ENCODE assay signal across 8 mouse cellular contexts in genomic region chr11:87778915-87779314, GRCm38 (mm10). TPM values are rescaled to one million over a fixed set of nuclear protein-coding genes. Genes with fewer than 3 reads are reported as not detected.
DNase-seq lines count a peak whose midpoint lies in the region; ATAC-seq and TF ChIP-seq lines count a peak whose summit lies in the region.

No protein-coding gene starts in this region.

- ATAC-seq in hindbrain, embryonic 11.5 days (ENCODE audit: low FRiP score): 0 out of 2 replicates have a peak, but pooled peaks have one; percentile 10
- no peak for ATAC-seq in liver, embryonic 15.5 days (ENCODE audit: insufficient read depth)
- ATAC-seq in erythroid progenitor cell, adult 5-6 weeks (replicated peaks; ENCODE audit: low FRiP score, poor library complexity, severe bottlenecking): no peak

- no peaks in the 10 kb centered on the region for H3K9me3 ChIP-seq in E14TG2a.4 (ENCODE audit: low read length)
- no peaks in the 10 kb centered on the region for H3K9me3 ChIP-seq in hindbrain, embryonic 11.5 days (ENCODE audit: control insufficient read depth, low read length)
- no peaks in the 10 kb centered on the region for H3K9me3 ChIP-seq in liver, embryonic 15.5 days (replicated peaks)

- peaks cover 33% of the 10 kb centered on the region for H3K4me1 ChIP-seq in E14TG2a.4 (replicated peaks; ENCODE audit: low read depth, low read length)
- H3K4me1 ChIP-seq in hindbrain, embryonic 11.5 days (replicated peaks; ENCODE audit: control insufficient read depth, insufficient read depth, low read length): peaks cover 10% of the 10 kb centered on the region
- peaks cover 16% of the 10 kb centered on the region for H3K4me1 ChIP-seq in liver, embryonic 15.5 days (replicated peaks)

- H3K4me3 ChIP-seq in gastrocnemius, adult 2 months: peak overlapping the region; percentile 63; the same call in 1 of the 2 replicates
- H3K4me3 ChIP-seq in E14TG2a.4 (replicated peaks; ENCODE audit: low read length): peak overlapping the region; percentile 75
- no peak overlapping the region for H3K4me3 ChIP-seq in hindbrain, embryonic 11.5 days (ENCODE audit: low read depth, low read length)
- H3K4me3 ChIP-seq in liver, embryonic 15.5 days (replicated peaks): peak overlapping the region; percentile 33

- H3K27ac ChIP-seq in gastrocnemius, adult 2 months: no peak overlapping the region
- H3K27ac ChIP-seq in hindbrain, embryonic 11.5 days (ENCODE audit: low read depth, low read length): no peak overlapping the region
- H3K27ac ChIP-seq in liver, embryonic 15.5 days (replicated peaks): no peak overlapping the region

- no peak overlapping the region for H3K9ac ChIP-seq in hindbrain, embryonic 11.5 days (ENCODE audit: low read depth, low read length)
- H3K9ac ChIP-seq in liver, embryonic 15.5 days: no peak overlapping the region

- no peak for TF ChIP-seq CTCF in gastrocnemius, adult 2 months (IDR thresholded peaks at IDR 0.05)
- no peak for TF ChIP-seq CTCF in E14TG2a.4 (conservative IDR thresholded peaks at IDR 0.05; ENCODE audit: low read length)

- 39% methylated on average over 12 of the region's 12 CpGs for WGBS in hindbrain, embryonic 11.5 days
- WGBS in liver, embryonic 15.5 days (ENCODE audit: insufficient replicate concordance): 54% methylated on average over 12 of the region's 12 CpGs

- H3K4me2 ChIP-seq in hindbrain, embryonic 11.5 days (replicated peaks; ENCODE audit: low read depth, low read length): peak overlapping the region; percentile 63
- peak overlapping the region; percentile 60 for H3K4me2 ChIP-seq in liver, embryonic 15.5 days

- no peak for DNase-seq in gastrocnemius, adult 2 months
- DNase-seq in gastrocnemius, adult 8-10 months (ENCODE audit: low spot score in 2 of 2): no peak
- no peak for DNase-seq in hindbrain, embryonic 11.5 days (ENCODE audit: low spot score)
- DNase-seq in Muller cell, postnatal 12 days (ENCODE audit: inconsistent ontology term): no peak
- no peak for DNase-seq in thymus, postnatal 25 days

- no peaks in the 10 kb centered on the region for H3K36me3 ChIP-seq in E14TG2a.4 (ENCODE audit: insufficient read depth, low read length)
- H3K36me3 ChIP-seq in hindbrain, embryonic 11.5 days (ENCODE audit: control insufficient read depth, insufficient read depth, low read length): no peaks in the 10 kb centered on the region
- H3K36me3 ChIP-seq in liver, embryonic 15.5 days (replicated peaks): no peaks in the 10 kb centered on the region

- intact Hi-C loops in gastrocnemius, adult 2 months (cut with DNase I): no loop called here

- H3K27me3 ChIP-seq in E14TG2a.4 (ENCODE audit: insufficient read depth, low read length): peaks cover 76% of the 10 kb centered on the region
- H3K27me3 ChIP-seq in hindbrain, embryonic 11.5 days (ENCODE audit: control insufficient read depth, insufficient read depth, low read length): peaks cover 5% of the 10 kb centered on the region; the same call in 1 of the 2 replicates
- H3K27me3 ChIP-seq in liver, embryonic 15.5 days: no peaks in the 10 kb centered on the region

RNA-seq across cellular contexts. Expression of gene Mpo, which starts 14.5 kb away (rescaled TPM):
- not detected for total RNA-seq in gastrocnemius, adult 2 months (2021)
- not detected for total RNA-seq in gastrocnemius, adult 8-10 months (2022)
- 2.8 and 5.3 TPM in 2 replicates for polyA plus RNA-seq in hindbrain, embryonic 11.5 days (2014; fragmentation: Nextera tagmentation; extraction: Ambion mirVana)
- 448 and 474 TPM in 2 replicates for polyA plus RNA-seq in liver, embryonic 15.5 days (2015; fragmentation: Nextera tagmentation; extraction: Ambion mirVana)
- total RNA-seq in erythroid progenitor cell, adult 5-6 weeks (2015; ENCODE audit: low replicate concordance): 946 and 1,145 TPM in 2 replicates
- total RNA-seq in erythroid progenitor cell, adult 5-6 weeks (2017; ENCODE audit: low replicate concordance): 341 and 501 TPM in 2 replicates

RNA-seq across cellular contexts. Expression of gene Tspoap1, which starts 18.6 kb away (rescaled TPM):
- not detected for total RNA-seq in gastrocnemius, adult 2 months (2021)
- total RNA-seq in gastrocnemius, adult 8-10 months (2022): not detected
- 6.4 and 10.0 TPM in 2 replicates for polyA plus RNA-seq in hindbrain, embryonic 11.5 days (2014; fragmentation: Nextera tagmentation; extraction: Ambion mirVana)
- 3.3 and 3.5 TPM in 2 replicates for polyA plus RNA-seq in liver, embryonic 15.5 days (2015; fragmentation: Nextera tagmentation; extraction: Ambion mirVana)
- 6.7 and 8.6 TPM in 2 replicates for total RNA-seq in erythroid progenitor cell, adult 5-6 weeks (2015; ENCODE audit: low replicate concordance)
- total RNA-seq in erythroid progenitor cell, adult 5-6 weeks (2017; ENCODE audit: low replicate concordance): 9.2 and 21.3 TPM in 2 replicates

RNA-seq across cellular contexts. Expression of gene Supt4a, which starts 41.6 kb away (rescaled TPM):
- total RNA-seq in gastrocnemius, adult 2 months (2021): 10 to 100 TPM; 36.8 TPM
- total RNA-seq in gastrocnemius, adult 8-10 months (2022): 10 to 100 TPM; 33.6 to 41.0 (median 36.9) TPM
- polyA plus RNA-seq in hindbrain, embryonic 11.5 days (2014; fragmentation: Nextera tagmentation; extraction: Ambion mirVana): 162 and 169 TPM in 2 replicates
- 177 and 195 TPM in 2 replicates for polyA plus RNA-seq in liver, embryonic 15.5 days (2015; fragmentation: Nextera tagmentation; extraction: Ambion mirVana)
- total RNA-seq in erythroid progenitor cell, adult 5-6 weeks (2015; ENCODE audit: low replicate concordance): 101 and 170 TPM in 2 replicates
- 27.0 and 66.5 TPM in 2 replicates for total RNA-seq in erythroid progenitor cell, adult 5-6 weeks (2017; ENCODE audit: low replicate concordance)

RNA-seq across cellular contexts. Expression of gene Lpo, which starts 49.2 kb away (rescaled TPM):
- not detected for total RNA-seq in gastrocnemius, adult 2 months (2021)
- total RNA-seq in gastrocnemius, adult 8-10 months (2022): not detected
- 0.70 and 0.73 TPM in 2 replicates for polyA plus RNA-seq in hindbrain, embryonic 11.5 days (2014; fragmentation: Nextera tagmentation; extraction: Ambion mirVana)
- 0.03 TPM in 1 of 2 replicates, not detected in the other for polyA plus RNA-seq in liver, embryonic 15.5 days (2015; fragmentation: Nextera tagmentation; extraction: Ambion mirVana)
- not detected in 2 replicates for total RNA-seq in erythroid progenitor cell, adult 5-6 weeks (2015; ENCODE audit: low replicate concordance)
- total RNA-seq in erythroid progenitor cell, adult 5-6 weeks (2017; ENCODE audit: low replicate concordance): not detected in 2 replicates

Comparison
In these comparisons a context has a peak if more than half of its experiments do, and no peak if none do; other contexts are left out.
1. RNA of gene Mpo, which starts 14.5 kb away (total RNA-seq): 341 to 1,145 TPM in erythroid progenitor cell, adult 5-6 weeks; not detected in gastrocnemius, adult 2 months and not detected in gastrocnemius, adult 8-10 months; every median in the first group is over 100 times any median in the second.
2. RNA of gene Tspoap1, which starts 18.6 kb away (total RNA-seq): 6.7 to 21.3 TPM in erythroid progenitor cell, adult 5-6 weeks; not detected in gastrocnemius, adult 8-10 months and not detected in gastrocnemius, adult 2 months; every median in the first group is over 4 times any median in the second.